ENCODE assay signal across 28 mouse cellular contexts in the genomic region with DNA sequence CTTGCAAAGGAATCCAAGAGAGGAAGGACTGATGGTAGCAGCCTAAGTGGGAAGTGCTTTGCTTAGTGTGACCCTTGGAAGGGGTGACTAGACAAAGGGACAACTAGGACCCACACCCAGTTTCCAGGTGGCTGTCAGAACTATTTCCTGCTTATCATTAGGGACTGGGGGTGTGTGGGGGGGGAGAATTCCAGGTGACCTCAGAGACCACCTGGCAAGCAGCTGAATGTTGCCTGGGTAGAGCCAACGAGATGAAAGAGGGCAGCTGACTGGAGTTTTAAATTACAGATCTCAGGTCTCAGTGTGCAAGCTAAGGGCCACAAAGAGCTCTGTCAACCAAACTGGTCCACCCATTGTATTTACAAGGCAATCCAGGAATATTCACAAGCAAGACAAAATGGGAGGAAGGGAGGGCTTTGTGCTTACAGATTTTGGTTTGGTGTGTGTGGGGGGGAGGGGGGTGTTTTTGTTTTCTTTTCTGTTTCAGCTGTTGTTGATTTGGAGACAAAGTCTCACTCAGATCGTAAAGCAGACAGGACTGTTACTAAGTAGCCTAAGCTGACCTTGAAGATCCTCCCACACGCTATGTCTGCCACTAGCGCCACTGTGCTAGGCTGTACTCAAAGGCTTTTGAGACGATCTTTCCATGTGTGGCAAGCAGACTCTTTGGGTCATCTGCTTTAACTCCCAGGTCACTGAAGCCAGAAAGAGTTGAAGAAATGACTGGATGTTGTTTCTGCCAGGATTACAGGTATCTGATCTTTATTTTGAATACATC. TPM values are rescaled to one million over a fixed set of nuclear protein-coding genes. Genes with fewer than 3 reads are reported as not detected.
DNase-seq lines count a peak whose midpoint lies in the region; ATAC-seq lines count a peak whose summit lies in the region.
"Had no signal": no experiment of that assay in that cellular context is flagged by ENCODE, and none has a peak within 500 bp of the region (broad histone marks: within the 10 kb centered on the region; RNA-seq: fewer than 3 reads in every experiment).

No protein-coding gene starts in this region.

- H3K4me2 ChIP-seq in forebrain, embryonic 11.5 days (ENCODE audit: low read depth, low read length, severe bottlenecking), result no peak overlapping the region
- no peak overlapping the region for H3K4me2 ChIP-seq in midbrain, embryonic 15.5 days
- H3K4me2 ChIP-seq: embryonic facial prominence, embryonic 12.5 days; forebrain, embryonic 12.5 days; heart, embryonic 15.5 days; hindbrain, embryonic 12.5 days; limb, embryonic 12.5 days; liver, embryonic 15.5 days; lung, embryonic 14.5 days; midbrain, embryonic 11.5 days; neural tube, embryonic 13.5 days had no signal

- H3K4me3 ChIP-seq in forebrain, embryonic 10.5 days, result no peak overlapping the region
- H3K4me3 ChIP-seq in forebrain, embryonic 11.5 days (ENCODE audit: low read depth, low read length), result no peak overlapping the region
- H3K4me3 ChIP-seq in midbrain, embryonic 10.5 days, result no peak overlapping the region
- H3K4me3 ChIP-seq in midbrain, embryonic 15.5 days, result no peak overlapping the region
- H3K4me3 ChIP-seq: embryonic facial prominence, embryonic 12.5 days; forebrain, embryonic 12.5 days; heart, embryonic 10.5 days; heart, embryonic 15.5 days; hindbrain, embryonic 12.5 days; limb, embryonic 12.5 days; liver, embryonic 15.5 days; myocyte; neural tube, embryonic 13.5 days had no signal

- ATAC-seq in forebrain, embryonic 11.5 days (replicated peaks; ENCODE audit: low FRiP score), result no peak
- no peak for ATAC-seq in midbrain, embryonic 15.5 days (replicated peaks)
- ATAC-seq: forebrain, postnatal 0 days had no signal

- H3K4me1 ChIP-seq in forebrain, embryonic 10.5 days, result peaks cover 22% of the 10 kb centered on the region
- 0 out of 2 replicates have a peak, but pooled peaks cover 7% of the 10 kb centered on the region for H3K4me1 ChIP-seq in forebrain, embryonic 11.5 days (replicated peaks; ENCODE audit: control insufficient read depth, insufficient read depth, low read length)
- peaks cover 9% of the 10 kb centered on the region; the same call in 1 of the 2 replicates for H3K4me1 ChIP-seq in midbrain, embryonic 10.5 days
- no peaks in the 10 kb centered on the region for H3K4me1 ChIP-seq in midbrain, embryonic 15.5 days
- H3K4me1 ChIP-seq: embryonic facial prominence, embryonic 12.5 days; heart, embryonic 10.5 days; heart, embryonic 15.5 days; hindbrain, embryonic 12.5 days; liver, embryonic 15.5 days; neural tube, embryonic 13.5 days had no signal

- 31% methylated on average over 5 of the region's 5 CpGs for WGBS in forebrain, embryonic 10.5 days
- WGBS in forebrain, embryonic 11.5 days, result 19% methylated on average over 5 of the region's 5 CpGs
- WGBS in midbrain, embryonic 10.5 days, result 44% methylated on average over 5 of the region's 5 CpGs
- 38% methylated on average over 5 of the region's 5 CpGs for WGBS in midbrain, embryonic 15.5 days

- H3K27ac ChIP-seq in forebrain, embryonic 10.5 days, result peak overlapping the region; percentile 66
- H3K27ac ChIP-seq in forebrain, embryonic 11.5 days (ENCODE audit: low read depth, low read length), result no peak overlapping the region
- peak overlapping the region; percentile 49; the same call in 1 of the 2 replicates for H3K27ac ChIP-seq in midbrain, embryonic 10.5 days (replicated peaks)
- no peak overlapping the region for H3K27ac ChIP-seq in midbrain, embryonic 15.5 days
- H3K27ac ChIP-seq: embryonic facial prominence, embryonic 12.5 days; forebrain, embryonic 12.5 days; heart, embryonic 10.5 days; heart, embryonic 15.5 days; hindbrain, embryonic 12.5 days; limb, embryonic 12.5 days; liver, embryonic 15.5 days; neural tube, embryonic 13.5 days had no signal

- DNase-seq in forebrain, embryonic 10.5 days (ENCODE audit: extremely low spot score, low spot score), result no peak
- DNase-seq in forebrain, embryonic 11.5 days (ENCODE audit: low spot score), result no peak
- no peak for DNase-seq in midbrain, embryonic 10.5 days (ENCODE audit: low spot score)
- peak; percentile 36 for DNase-seq in embryo, embryonic 10.5 days (ENCODE audit: low spot score)
- DNase-seq in mesoderm, embryonic 11.5 days (ENCODE audit: low read depth, low spot score), result peak; percentile 5
- no peak for DNase-seq in gastrocnemius, postnatal 10 days
- DNase-seq in natural killer cell, adult 2 months (ENCODE audit: low spot score in 2 of 2), result no peak
- DNase-seq: adrenal gland, postnatal 14 days; cerebellum, adult 11 months; cerebellum, adult 9-11 months; forebrain, postnatal 0 days; gastrocnemius, postnatal 14 days; heart, adult 11 months; layer of hippocampus, adult 9-11 months; lung, embryonic 14.5 days; lung, postnatal 14 days; thymus, postnatal 14 days had no signal

- no peaks in the 10 kb centered on the region for H3K36me3 ChIP-seq in forebrain, embryonic 10.5 days (replicated peaks)
- H3K36me3 ChIP-seq in forebrain, embryonic 11.5 days (ENCODE audit: control insufficient read depth, insufficient read depth, low read length), result no peaks in the 10 kb centered on the region
- no peaks in the 10 kb centered on the region for H3K36me3 ChIP-seq in midbrain, embryonic 10.5 days
- H3K36me3 ChIP-seq in midbrain, embryonic 15.5 days (replicated peaks), result no peaks in the 10 kb centered on the region
- H3K36me3 ChIP-seq: embryonic facial prominence, embryonic 12.5 days; forebrain, embryonic 12.5 days; heart, embryonic 10.5 days; heart, embryonic 15.5 days; hindbrain, embryonic 12.5 days; limb, embryonic 12.5 days; liver, embryonic 15.5 days; neural tube, embryonic 13.5 days had no signal

- no peaks in the 10 kb centered on the region for H3K27me3 ChIP-seq in forebrain, embryonic 10.5 days (ENCODE audit: poor library complexity, severe bottlenecking)
- H3K27me3 ChIP-seq in forebrain, embryonic 11.5 days (ENCODE audit: control insufficient read depth, insufficient read depth, low read length), result no peaks in the 10 kb centered on the region
- H3K27me3 ChIP-seq in midbrain, embryonic 10.5 days (ENCODE audit: low read depth, poor library complexity, severe bottlenecking), result no peaks in the 10 kb centered on the region
- H3K27me3 ChIP-seq in midbrain, embryonic 15.5 days (replicated peaks), result no peaks in the 10 kb centered on the region
- H3K27me3 ChIP-seq: embryonic facial prominence, embryonic 12.5 days; forebrain, embryonic 12.5 days; heart, embryonic 15.5 days; hindbrain, embryonic 12.5 days; limb, embryonic 12.5 days; liver, embryonic 15.5 days; neural tube, embryonic 13.5 days had no signal

- no peak overlapping the region for H3K9ac ChIP-seq in forebrain, embryonic 11.5 days (ENCODE audit: low read length)
- H3K9ac ChIP-seq in midbrain, embryonic 15.5 days, result no peak overlapping the region
- H3K9ac ChIP-seq: embryonic facial prominence, embryonic 12.5 days; forebrain, embryonic 12.5 days; forebrain, postnatal 0 days; heart, embryonic 15.5 days; hindbrain, embryonic 12.5 days; limb, embryonic 12.5 days; liver, embryonic 15.5 days; lung, embryonic 14.5 days; neural tube, embryonic 13.5 days had no signal

- no peaks in the 10 kb centered on the region for H3K9me3 ChIP-seq in forebrain, embryonic 10.5 days
- H3K9me3 ChIP-seq in forebrain, embryonic 11.5 days (ENCODE audit: control insufficient read depth, low read length), result no peaks in the 10 kb centered on the region
- no peaks in the 10 kb centered on the region for H3K9me3 ChIP-seq in midbrain, embryonic 10.5 days (replicated peaks)
- H3K9me3 ChIP-seq in midbrain, embryonic 15.5 days, result no peaks in the 10 kb centered on the region
- H3K9me3 ChIP-seq: embryonic facial prominence, embryonic 12.5 days; forebrain, embryonic 12.5 days; heart, embryonic 10.5 days; heart, embryonic 15.5 days; hindbrain, embryonic 12.5 days; limb, embryonic 12.5 days; liver, embryonic 15.5 days; neural tube, embryonic 13.5 days had no signal

RNA-seq across cellular contexts. Expression of a gene that starts 15.6 kb away (rescaled TPM):
- 80.5 and 101 TPM in 2 replicates for polyA plus RNA-seq in forebrain, embryonic 10.5 days (2016; fragmentation: Nextera tagmentation; extraction: Ambion mirVana)
- polyA plus RNA-seq in forebrain, embryonic 11.5 days (2014; fragmentation: Nextera tagmentation; extraction: Ambion mirVana), result 182 and 187 TPM in 2 replicates
- polyA plus RNA-seq in midbrain, embryonic 10.5 days (2016; fragmentation: Nextera tagmentation; extraction: Ambion mirVana), result 21.7 and 40.0 TPM in 2 replicates
- polyA plus RNA-seq in midbrain, embryonic 15.5 days (2015; fragmentation: Nextera tagmentation; extraction: Ambion mirVana), result 165 and 174 TPM in 2 replicates
- 1 to 10 TPM; 2.7 to 3.5 TPM for total RNA-seq in gastrocnemius, postnatal 10 days (2021)

Comparison
In these comparisons a context has a peak if more than half of its experiments do, and no peak if none do; other contexts are left out.
1. H3K27ac ChIP-seq: peak in forebrain, embryonic 10.5 days (single experiment) and midbrain, embryonic 10.5 days (single experiment); none in forebrain, embryonic 11.5 days (single experiment) and midbrain, embryonic 15.5 days (single experiment).
2. DNase-seq: peak in embryo, embryonic 10.5 days (single experiment) and mesoderm, embryonic 11.5 days (single experiment); none in forebrain, embryonic 10.5 days (single experiment), forebrain, embryonic 11.5 days (single experiment), midbrain, embryonic 10.5 days (single experiment), gastrocnemius, postnatal 10 days (single experiment) and natural killer cell, adult 2 months (0 of 2).